In genomic region chr3:26166711-26167110, GRCm38 (mm10) we compare ENCODE assay signal across 24 mouse cellular contexts.
"Had no signal": no experiment of that assay in that cellular context is flagged by ENCODE, and none has a peak within 500 bp of the region (broad histone marks: within the 10 kb centered on the region; RNA-seq: fewer than 3 reads in every experiment).

No protein-coding gene starts in this region.

- H3K36me3 ChIP-seq: heart, embryonic 13.5 days; heart, embryonic 15.5 days; hindbrain, embryonic 13.5 days; hindbrain, embryonic 15.5 days; kidney, embryonic 15.5 days; limb, embryonic 13.5 days; limb, embryonic 15.5 days; liver, embryonic 12.5 days had no signal

- DNase-seq: gastrocnemius, postnatal 14 days; gastrocnemius, postnatal 36 days; heart, adult 18-20 months; heart, postnatal 14 days; heart, postnatal 36 days; kidney, adult 11 months; kidney, adult 2 months; kidney, adult 9 months; kidney, postnatal 14 days; kidney, postnatal 36 days; left cerebral cortex, postnatal 4 days had no signal

- H3K27me3 ChIP-seq: heart, embryonic 13.5 days; heart, embryonic 15.5 days; hindbrain, embryonic 13.5 days; hindbrain, embryonic 15.5 days; kidney, embryonic 15.5 days; limb, embryonic 13.5 days; limb, embryonic 15.5 days; liver, embryonic 12.5 days had no signal

- H3K9me3 ChIP-seq: heart, embryonic 13.5 days; heart, embryonic 15.5 days; hindbrain, embryonic 13.5 days; hindbrain, embryonic 15.5 days; kidney, embryonic 15.5 days; limb, embryonic 13.5 days; limb, embryonic 15.5 days; liver, embryonic 12.5 days had no signal

- H3K4me3 ChIP-seq: heart, embryonic 13.5 days; heart, embryonic 15.5 days; hindbrain, embryonic 13.5 days; hindbrain, embryonic 15.5 days; kidney, embryonic 15.5 days; left cerebral cortex, adult 2 months; limb, embryonic 13.5 days; limb, embryonic 15.5 days; liver, embryonic 12.5 days had no signal

- ATAC-seq: hindbrain, postnatal 0 days; intestine, embryonic 16.5 days; liver, embryonic 12.5 days had no signal

- H3K4me1 ChIP-seq: heart, embryonic 13.5 days; heart, embryonic 15.5 days; hindbrain, embryonic 13.5 days; hindbrain, embryonic 15.5 days; kidney, embryonic 15.5 days; limb, embryonic 13.5 days; limb, embryonic 15.5 days; liver, embryonic 12.5 days had no signal

- H3K27ac ChIP-seq: heart, embryonic 13.5 days; heart, embryonic 15.5 days; hindbrain, embryonic 13.5 days; hindbrain, embryonic 15.5 days; hindbrain, postnatal 0 days; kidney, embryonic 15.5 days; kidney, postnatal 0 days; left cerebral cortex, adult 2 months; limb, embryonic 13.5 days; limb, embryonic 15.5 days; liver, embryonic 12.5 days; liver, embryonic 14.5 days had no signal
